Mouse (Mus musculus) cortical plate, adult 2 months (tissue): Measurements from ENCODE around the gene Kcnab1. TPM values are rescaled to one million over a fixed set of nuclear protein-coding genes. Genes with fewer than 3 reads are reported as not detected.

ENCODE experiments used
- H3K27ac ChIP-seq: fragments of 200-500 bp; 2 replicates; pipeline ENCODE4 v1.5.1; 2012; ENCODE audit warnings: low read length, control low read depth, inconsistent platforms; ENCODE audit not compliant: insufficient read depth
- H3K4me1 ChIP-seq: fragments of 200-500 bp; 2 replicates; pipeline ENCODE4 v1.6.1; 2011; ENCODE audit warnings: low read length; ENCODE audit not compliant: control insufficient read depth, insufficient read depth
- H3K4me3 ChIP-seq: fragments of 200-500 bp; 2 replicates; pipeline ENCODE4 v1.5.1; 2011; ENCODE audit warnings: mild to moderate bottlenecking, low read length, control low read depth; ENCODE audit not compliant: insufficient read depth
- CTCF ChIP-seq: fragments of 200-500 bp; IDR thresholded peaks from 2 replicates; pipeline ENCODE4 v1.5.1; 2011; ENCODE audit warnings: mild to moderate bottlenecking, control low read depth, low read length; ENCODE audit not compliant: insufficient read depth; ENCODE audit errors: extremely low read depth
- POLR2A ChIP-seq: fragments of 200-500 bp; IDR thresholded peaks from 2 replicates; pipeline ENCODE4 v1.6.1; 2011; ENCODE audit warnings: mild to moderate bottlenecking, low read length, control low read depth; ENCODE audit not compliant: insufficient read depth; ENCODE audit errors: extremely low read depth
- polyA plus RNA-seq: library from polyadenylated mRNA; depleted of rRNA; stranded (reverse); fragments of >200 nt; gene quantifications from 2 replicates; pipeline ENCODE4 v1.2.3, GENCODE M21; 2012

The Kcnab1 gene
- polyA plus RNA-seq, 1 experiment, result 50.9 TPM

GRCm38 (mm10) chr3:65358841-65359240 lies 249.7 kb downstream of the Kcnab1 start:
- peaks cover 2% of the 10 kb centered on the region for H3K4me1 ChIP-seq
- no peak overlapping the region for H3K4me3 ChIP-seq
- H3K27ac ChIP-seq, result no peak overlapping the region
- no peak for TF ChIP-seq CTCF
- no peak for TF ChIP-seq POLR2A

GRCm38 (mm10) chr3:65360163-65360969 lies 251.2 kb downstream of the Kcnab1 start:
- Histone ChIP-seq H3K4me1 (peaks cover 2% of the 10 kb centered on the region), H3K27ac (no peak overlapping the region), H3K4me3 (no peak overlapping the region)
- no peak for TF ChIP-seq CTCF
- TF ChIP-seq POLR2A, result no peak

DNA sequence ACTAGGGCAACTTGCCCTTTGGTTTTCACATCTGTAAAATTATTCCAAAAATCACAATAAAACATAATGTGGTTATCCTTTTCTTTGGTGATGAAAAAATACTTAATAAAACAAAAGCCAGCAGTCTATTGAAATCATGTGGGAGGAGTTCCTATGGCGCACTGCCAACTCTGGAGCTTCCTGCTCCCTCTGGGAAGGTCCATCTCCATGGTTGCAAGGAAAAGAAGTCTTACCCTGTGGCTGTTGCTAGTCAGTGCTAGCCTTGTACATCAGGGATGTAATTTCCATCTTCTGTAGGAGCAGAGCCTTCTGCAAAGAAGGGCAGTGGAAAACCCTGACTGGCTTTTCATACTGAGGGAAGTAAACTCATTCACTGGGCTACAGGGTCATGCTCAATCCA lies 254.3 kb downstream of the Kcnab1 start:
- TF ChIP-seq POLR2A (no peak), CTCF (no peak)
- Histone ChIP-seq H3K4me3 (no peak overlapping the region), H3K4me1 (peaks cover 2% of the 10 kb centered on the region), H3K27ac (no peak overlapping the region)

DNA sequence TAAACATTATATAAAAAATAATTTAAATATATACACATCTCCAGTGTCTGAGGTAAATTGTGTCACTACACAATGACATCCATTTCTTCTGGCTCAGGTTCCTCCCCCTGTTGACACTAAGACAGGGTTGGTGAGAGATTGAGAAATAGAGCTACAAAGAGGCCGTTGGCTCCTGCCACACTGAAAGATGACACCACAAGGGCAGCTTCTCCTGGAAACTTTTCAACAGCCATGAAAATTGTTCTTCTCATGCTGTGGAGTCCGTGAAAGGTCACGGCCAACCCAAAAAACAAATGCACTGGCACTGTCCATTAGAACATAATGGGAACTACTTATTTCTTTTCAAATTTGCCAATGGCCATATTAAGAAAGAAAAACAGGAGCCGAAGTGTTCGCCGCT lies 256.0 kb downstream of the Kcnab1 start:
- H3K27ac ChIP-seq, result no peak overlapping the region
- TF ChIP-seq POLR2A (no peak), CTCF (no peak)
- H3K4me1 ChIP-seq, result no peaks in the 10 kb centered on the region
- no peak overlapping the region for H3K4me3 ChIP-seq

DNA sequence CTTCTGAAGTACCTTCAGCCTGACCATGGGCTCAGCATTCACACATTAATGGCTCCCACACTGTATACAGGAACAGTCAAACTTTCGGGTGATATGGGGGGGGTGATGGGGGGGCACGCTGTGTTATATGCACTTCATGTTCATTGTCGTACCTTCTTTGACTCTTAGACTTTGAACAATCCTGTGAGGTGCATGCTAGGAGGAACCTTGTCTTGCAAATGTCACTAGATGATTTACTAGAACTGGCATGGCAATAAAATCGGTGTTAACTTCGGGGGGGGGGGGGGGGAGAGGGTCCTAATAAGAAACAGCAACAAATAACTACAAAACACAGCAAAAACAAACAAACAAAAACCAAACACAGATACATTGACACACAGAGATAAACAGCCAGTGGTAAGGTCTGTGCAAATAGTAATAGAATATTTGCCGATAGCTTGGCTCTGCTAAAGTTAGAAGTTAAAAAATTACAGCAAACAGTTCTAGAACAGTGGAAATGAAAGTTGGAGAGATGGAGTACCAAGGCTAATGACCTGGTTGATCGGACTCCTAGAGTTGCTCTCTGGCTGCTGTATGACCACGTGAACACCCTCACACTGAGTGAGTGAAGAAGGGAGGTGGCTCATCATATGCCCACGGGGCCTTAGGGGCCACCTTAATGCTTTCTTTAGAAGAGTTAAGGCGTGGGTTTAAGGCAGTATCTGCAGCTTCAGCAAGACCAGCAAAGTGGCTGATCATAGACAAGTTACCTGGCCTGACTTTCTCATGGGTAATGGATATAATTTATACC lies 256.9 kb downstream of the Kcnab1 start:
- no peaks in the 10 kb centered on the region for H3K4me1 ChIP-seq
- H3K27ac ChIP-seq, result no peak overlapping the region
- no peak overlapping the region for H3K4me3 ChIP-seq
- TF ChIP-seq POLR2A, result no peak
- TF ChIP-seq CTCF, result no peak

GRCm38 (mm10) chr3:65367944-65368343 lies 258.8 kb downstream of the Kcnab1 start:
- Histone ChIP-seq H3K27ac (no peak overlapping the region), H3K4me1 (no peaks in the 10 kb centered on the region), H3K4me3 (no peak overlapping the region)
- no peak for TF ChIP-seq CTCF
- no peak for TF ChIP-seq POLR2A

DNA sequence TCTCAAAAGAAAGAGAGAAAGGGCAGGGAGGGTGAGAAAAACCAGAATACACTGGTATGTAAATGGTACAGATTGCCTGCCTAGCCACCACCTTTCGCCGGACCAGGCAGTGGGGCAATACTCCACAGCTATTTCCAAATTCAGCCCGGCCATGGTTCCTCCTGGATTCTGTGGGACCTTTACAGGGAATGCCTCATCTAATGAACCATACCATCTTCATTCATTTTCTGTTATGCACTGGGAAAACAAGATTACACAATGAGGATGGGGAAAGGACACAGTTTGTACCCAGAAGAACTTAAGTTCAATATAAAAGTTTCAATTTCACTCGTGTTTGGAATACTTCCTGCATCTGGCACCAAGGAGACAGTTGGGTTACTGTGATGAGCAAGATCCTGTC lies 263.4 kb downstream of the Kcnab1 start:
- Histone ChIP-seq H3K27ac (no peak overlapping the region), H3K4me3 (no peak overlapping the region), H3K4me1 (no peaks in the 10 kb centered on the region)
- TF ChIP-seq CTCF (no peak), POLR2A (no peak)

DNA sequence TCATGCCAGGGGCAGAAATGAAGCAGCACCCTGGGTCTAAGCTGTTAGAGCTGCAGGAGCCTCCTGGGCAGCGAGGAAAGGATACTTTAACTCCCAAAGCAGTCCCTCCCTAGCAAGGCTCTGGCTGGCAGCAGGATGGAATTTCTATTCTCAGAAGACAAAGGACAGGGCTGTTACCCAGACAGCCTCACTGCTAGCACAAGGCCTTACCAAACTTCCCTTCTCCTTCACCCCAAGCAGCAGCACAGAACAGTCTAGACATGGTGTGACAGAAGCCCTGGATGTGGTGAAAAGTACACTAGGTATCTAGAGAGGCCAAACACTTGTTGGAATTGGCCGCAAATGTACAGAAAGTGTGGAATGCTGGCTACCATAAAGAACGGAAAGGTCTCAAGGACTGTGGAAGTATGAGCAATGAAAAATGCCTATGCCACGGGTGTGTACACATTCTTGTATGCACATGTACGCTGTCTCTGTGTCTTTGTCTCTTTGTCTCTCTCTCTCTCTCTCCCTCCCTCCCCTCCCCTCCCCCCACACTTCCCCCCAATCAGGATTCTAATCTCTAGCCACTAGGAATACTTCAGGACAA lies 264.5 kb downstream of the Kcnab1 start:
- TF ChIP-seq CTCF, result no peak
- no peak for TF ChIP-seq POLR2A
- Histone ChIP-seq H3K4me1 (no peaks in the 10 kb centered on the region), H3K4me3 (no peak overlapping the region), H3K27ac (no peak overlapping the region)

GRCm38 (mm10) chr3:65374729-65375128 lies 265.5 kb downstream of the Kcnab1 start:
- H3K27ac ChIP-seq, result no peak overlapping the region
- H3K4me3 ChIP-seq, result no peak overlapping the region
- no peak for TF ChIP-seq CTCF
- no peak for TF ChIP-seq POLR2A
- H3K4me1 ChIP-seq, result no peaks in the 10 kb centered on the region

DNA sequence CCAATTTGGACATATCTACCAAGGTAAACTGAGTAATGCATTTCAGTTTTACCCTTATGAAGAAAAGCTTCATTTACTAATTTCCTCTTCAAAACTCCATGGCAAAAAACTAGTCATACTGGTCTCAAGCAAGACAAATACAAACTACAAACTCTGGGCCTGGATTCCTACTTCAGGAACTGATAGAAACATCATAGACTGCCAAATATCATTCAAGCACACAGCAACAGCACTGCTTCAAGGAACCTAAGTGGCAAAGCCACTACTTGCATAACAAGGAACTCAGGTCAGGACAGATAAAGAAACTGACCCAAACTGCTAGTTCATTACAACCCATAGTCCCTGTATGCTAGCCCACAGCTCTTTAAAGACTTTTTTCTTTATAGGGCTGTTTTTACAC lies 269.5 kb downstream of the Kcnab1 start:
- Histone ChIP-seq H3K4me1 (no peaks in the 10 kb centered on the region; the same call in 1 of the 2 replicates), H3K4me3 (no peak overlapping the region), H3K27ac (no peak overlapping the region)
- no peak for TF ChIP-seq POLR2A
- TF ChIP-seq CTCF, result no peak
